Mouse (Mus musculus) cerebellum, adult 2 months (tissue): Measurements from ENCODE around the gene Map3k12.

Experiments used
- CTCF ChIP-seq: fragments of 200-500 bp; IDR thresholded peaks from 2 replicates; pipeline ENCODE4 v1.5.1; 2011; ENCODE audit warnings: low read depth, mild to moderate bottlenecking, control low read depth, low read length, moderate library complexity, borderline replicate concordance; ENCODE audit not compliant: insufficient read depth
- POLR2A ChIP-seq: fragments of 200-500 bp; IDR thresholded peaks from 2 replicates; pipeline ENCODE4 v1.6.1; 2011; ENCODE audit warnings: low read length, control low read depth, borderline replicate concordance; ENCODE audit not compliant: insufficient read depth

- TF ChIP-seq CTCF (no peak), POLR2A (peak; percentile 47)
Observed at GRCm38 (mm10) chr15:102516728-102517404, at the start of gene Map3k12.
